Mouse (Mus musculus) limb, embryonic 14.5 days (tissue): ENCODE data around the gene Gclc. TPM values are rescaled to one million over a fixed set of nuclear protein-coding genes. Genes with fewer than 3 reads are reported as not detected.

ENCODE experiments used
- ATAC-seq: fragments of 200-750 bp; cut with Nextera tagmentation; 2 replicates; pipeline ENCODE4 v1.8.0; 2017; ENCODE audit warnings: low read depth, moderate number of reproducible peaks, moderate TSS enrichment; ENCODE audit not compliant: low FRiP score
- DNase-seq: peaks from one replicate; pipeline ENCODE4 v3.0.0-alpha.2; 2015; ENCODE audit warnings: low spot score
- H3K27ac ChIP-seq: fragments of 300-500 bp; sonication (generic); replicated peaks from 2 replicates; pipeline ENCODE4 v1.5.1; 2014; ENCODE audit warnings: low read depth, mild to moderate bottlenecking, low read length, moderate library complexity, mixed read lengths
- H3K27me3 ChIP-seq: fragments of 300-500 bp; sonication (generic); 2 replicates; pipeline ENCODE4 v1.6.1; 2014; ENCODE audit warnings: low read length, mixed read lengths; ENCODE audit not compliant: control insufficient read depth, insufficient read depth
- H3K36me3 ChIP-seq: fragments of 300-500 bp; sonication (generic); 2 replicates; pipeline ENCODE4 v1.6.1; 2014; ENCODE audit warnings: mild to moderate bottlenecking, low read length, moderate library complexity, mixed read lengths; ENCODE audit not compliant: control insufficient read depth, insufficient read depth
- H3K4me1 ChIP-seq: fragments of 300-500 bp; sonication (generic); 2 replicates; pipeline ENCODE4 v1.6.1; 2014; ENCODE audit warnings: antibody characterized with exemption, low read length, mixed read lengths; ENCODE audit not compliant: control insufficient read depth, insufficient read depth
- H3K4me2 ChIP-seq: fragments of 300-500 bp; sonication (generic); replicated peaks from 2 replicates; pipeline ENCODE4 v1.6.1; 2014; ENCODE audit warnings: low read depth, mild to moderate bottlenecking, low read length, moderate library complexity; ENCODE audit not compliant: severe bottlenecking
- H3K4me3 ChIP-seq: fragments of 300-500 bp; sonication (generic); replicated peaks from 2 replicates; pipeline ENCODE4 v1.5.1; 2014; ENCODE audit warnings: low read length
- H3K9ac ChIP-seq: fragments of 300-500 bp; sonication (generic); 2 replicates; pipeline ENCODE4 v1.6.1; 2014; ENCODE audit warnings: mild to moderate bottlenecking, low read depth, low read length, moderate library complexity; ENCODE audit not compliant: severe bottlenecking
- H3K9me3 ChIP-seq: fragments of 300-500 bp; sonication (generic); 2 replicates; pipeline ENCODE4 v1.6.1; 2016; ENCODE audit warnings: low read length; ENCODE audit not compliant: control insufficient read depth
- POLR2A ChIP-seq: fragments of 200-500 bp; IDR thresholded peaks from 2 replicates; pipeline ENCODE4 v1.8.0; 2012; ENCODE audit warnings: inconsistent platforms, mild to moderate bottlenecking, moderate library complexity, borderline replicate concordance; ENCODE audit not compliant: insufficient read depth, insufficient read length; ENCODE audit errors: extremely low read depth
- WGBS: fragments of 180-500 bp; shearing (Covaris S2); extraction: QIAGEN DNeasy Blood & Tissue Kit; methylation state at CpG from one replicate; pipeline ENCODE4 v1.1.7; 2014; 5-methylcytosine and 5-hydroxymethylcytosine counted together
- polyA plus RNA-seq, 2 experiments: library from polyadenylated mRNA; depleted of rRNA in 1 of 2; stranded (reverse) in 1 of 2; unstranded in 1 of 2; fragments of >200 nt; fragmentation: Nextera tagmentation in 1 of 2; extraction: Ambion mirVana in 1 of 2; gene quantifications; 2 replicates each; pipeline versions ENCODE4 v1.2.1 to v1.2.3; 2012 to 2014

Gclc gene
- polyA plus RNA-seq, 2 experiments: 14.0 to 17.0 TPM

DNA sequence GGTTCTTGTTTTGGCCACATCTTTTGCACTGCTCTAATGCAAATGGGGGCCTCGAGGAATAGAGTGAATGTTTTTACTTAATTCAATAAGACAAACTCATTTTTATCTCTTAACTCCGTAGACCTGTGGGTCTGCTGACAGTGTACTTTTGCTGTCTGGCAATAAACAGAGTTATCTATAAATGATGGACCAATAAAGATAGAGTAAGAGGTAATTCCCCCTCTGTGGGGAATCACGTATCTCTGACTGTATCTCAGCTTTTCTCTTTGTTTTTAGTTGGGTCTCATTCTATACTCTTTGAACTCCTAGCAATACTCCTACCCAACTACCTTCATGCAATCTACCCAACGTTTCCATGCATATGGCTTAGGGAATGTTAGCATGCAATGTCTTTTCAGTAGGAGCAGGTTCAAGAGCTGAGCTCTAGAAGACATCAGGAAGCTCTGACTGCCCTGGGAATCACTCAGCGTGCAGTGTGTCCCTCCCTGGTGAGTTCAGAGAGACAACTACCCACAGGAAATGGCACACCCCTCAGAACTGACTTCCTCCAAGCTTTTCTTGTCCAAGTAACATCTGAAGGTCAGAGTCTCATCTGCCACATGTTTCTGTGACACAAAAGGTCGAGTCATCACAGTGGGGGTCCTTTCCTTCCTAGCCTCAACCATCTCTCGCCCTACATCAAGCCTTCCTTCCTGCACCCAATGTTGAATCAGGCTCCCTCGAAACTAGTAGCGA is 80.1 kb downstream of the Gclc start:
- H3K9ac ChIP-seq: no peak overlapping the region
- no peaks in the 10 kb centered on the region for H3K36me3 ChIP-seq
- no peak for ATAC-seq
- DNase-seq: no peak
- no peaks in the 10 kb centered on the region for H3K9me3 ChIP-seq
- TF ChIP-seq POLR2A: no peak
- WGBS: 70% methylated on average over 9 of the region's 9 CpGs
- no peak overlapping the region for H3K4me3 ChIP-seq
- no peak overlapping the region for H3K27ac ChIP-seq
- no peaks in the 10 kb centered on the region for H3K4me1 ChIP-seq
- no peak overlapping the region for H3K4me2 ChIP-seq
- H3K27me3 ChIP-seq: no peaks in the 10 kb centered on the region

DNA sequence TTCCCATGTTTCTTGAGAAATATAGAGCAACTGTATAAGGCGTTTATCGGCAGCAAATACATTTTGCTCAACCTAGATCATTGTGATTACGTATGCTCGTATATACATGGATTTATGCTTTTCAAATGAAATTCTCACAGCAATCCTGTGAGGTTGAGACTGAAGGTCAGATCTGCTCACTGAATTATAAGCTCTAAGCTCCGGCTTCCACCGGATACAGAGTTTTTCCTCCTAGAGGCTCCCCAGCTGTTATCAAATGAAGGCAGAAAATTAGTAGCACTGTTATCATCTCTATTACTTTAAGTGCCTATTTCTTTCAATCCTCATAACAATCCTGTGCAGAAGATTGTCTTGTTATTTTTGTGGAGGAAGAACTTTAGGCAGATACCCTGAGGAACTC is 80.8 kb downstream of the Gclc start:
- H3K27ac ChIP-seq: no peak overlapping the region
- H3K36me3 ChIP-seq: no peaks in the 10 kb centered on the region
- H3K9ac ChIP-seq: no peak overlapping the region
- no peak for TF ChIP-seq POLR2A
- H3K4me2 ChIP-seq: no peak overlapping the region
- no peaks in the 10 kb centered on the region for H3K27me3 ChIP-seq
- 91% methylated on average over 6 of the region's 6 CpGs for WGBS
- no peaks in the 10 kb centered on the region for H3K4me1 ChIP-seq
- ATAC-seq (no peak), DNase-seq (no peak)
- H3K4me3 ChIP-seq: no peak overlapping the region
- H3K9me3 ChIP-seq: no peaks in the 10 kb centered on the region

DNA sequence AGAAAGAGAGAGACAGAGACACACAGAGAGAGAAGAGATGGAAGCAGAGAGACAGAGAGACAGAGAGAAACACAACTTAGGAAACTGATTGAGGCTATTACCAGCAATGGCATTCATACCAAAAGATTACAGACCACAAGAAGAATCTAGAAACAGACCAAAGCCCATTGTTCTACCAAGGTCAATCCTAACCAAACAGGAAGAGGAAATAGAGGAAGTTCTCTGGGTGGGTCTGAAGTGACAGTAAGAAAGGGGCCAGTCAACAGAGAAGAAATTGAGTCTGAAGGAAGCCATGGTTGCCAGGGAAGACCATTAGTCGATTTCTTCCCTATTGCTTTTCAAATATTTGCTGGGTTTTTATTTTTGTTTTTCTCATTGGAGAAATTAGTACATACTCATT is 81.4 kb downstream of the Gclc start:
- ATAC-seq (no peak), DNase-seq (no peak)
- no peaks in the 10 kb centered on the region for H3K4me1 ChIP-seq
- no peaks in the 10 kb centered on the region for H3K27me3 ChIP-seq
- H3K9ac ChIP-seq: no peak overlapping the region
- no peak overlapping the region for H3K4me3 ChIP-seq
- H3K27ac ChIP-seq: no peak overlapping the region
- no peaks in the 10 kb centered on the region for H3K36me3 ChIP-seq
- WGBS: 86% methylated on average over 1 of the region's 1 CpGs
- H3K9me3 ChIP-seq: no peaks in the 10 kb centered on the region
- no peak overlapping the region for H3K4me2 ChIP-seq
- no peak for TF ChIP-seq POLR2A

DNA sequence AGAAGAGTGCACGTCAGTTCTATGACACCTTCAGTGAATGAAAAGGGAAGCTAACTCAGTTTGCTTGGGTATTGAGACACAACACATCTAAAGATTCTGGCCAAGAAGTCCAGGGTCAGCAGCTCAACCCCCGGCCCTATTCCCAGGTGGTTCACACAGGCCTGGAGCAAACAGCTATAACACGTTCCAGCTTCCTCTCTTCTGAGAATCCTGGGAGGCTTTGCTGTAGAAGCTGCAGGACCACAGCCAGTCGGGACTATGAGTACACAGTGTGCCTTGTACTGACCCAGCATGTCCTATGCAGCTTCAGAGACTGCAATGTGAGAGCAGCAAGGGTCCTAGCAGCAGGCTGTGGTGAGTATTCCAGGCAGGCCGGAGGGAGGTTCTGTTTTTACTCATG is 84.3 kb downstream of the Gclc start:
- H3K9me3 ChIP-seq: no peaks in the 10 kb centered on the region
- DNase-seq: no peak
- H3K4me1 ChIP-seq: no peaks in the 10 kb centered on the region
- H3K36me3 ChIP-seq: no peaks in the 10 kb centered on the region
- H3K4me2 ChIP-seq: no peak overlapping the region
- no peak overlapping the region for H3K4me3 ChIP-seq
- 62% methylated on average over 5 of the region's 5 CpGs for WGBS
- H3K27ac ChIP-seq: no peak overlapping the region
- no peak for TF ChIP-seq POLR2A
- no peaks in the 10 kb centered on the region for H3K27me3 ChIP-seq
- ATAC-seq: no peak
- no peak overlapping the region for H3K9ac ChIP-seq

Other genes starting within 250 kb of the Gclc start
- gene Lrrc1, start 209.7 kb upstream of the Gclc start, polyA plus RNA-seq (2012; rRNA removed): 26.6 and 27.7 TPM in 2 replicates
- gene Lrrc1, start 209.7 kb upstream of the Gclc start, polyA plus RNA-seq (2014; fragmentation: Nextera tagmentation; extraction: Ambion mirVana): 14.0 and 16.8 TPM in 2 replicates
- 2.7 and 3.1 TPM in 2 replicates for gene Klhl31, start 118.0 kb upstream of the Gclc start, polyA plus RNA-seq (2012; rRNA removed)
- gene Klhl31, start 118.0 kb upstream of the Gclc start, polyA plus RNA-seq (2014; fragmentation: Nextera tagmentation; extraction: Ambion mirVana): 11.7 and 17.1 TPM in 2 replicates
- 59.1 and 83.9 TPM in 2 replicates for gene Elovl5, start 162.8 kb downstream of the Gclc start, polyA plus RNA-seq (2012; rRNA removed)
- gene Elovl5, start 162.8 kb downstream of the Gclc start, polyA plus RNA-seq (2014; fragmentation: Nextera tagmentation; extraction: Ambion mirVana): 72.7 and 76.6 TPM in 2 replicates